Mouse (Mus musculus) lung, postnatal 25 days (tissue): Measurements from ENCODE around the gene Cd47.

Experiments used
- DNase-seq: peaks from one replicate; pipeline ENCODE4 v3.0.0; 2022; ENCODE audit warnings: low spot score

Gene Cd47

GRCm38 (mm10) chr16:49799597-49800561 is at the start of gene Cd47:
TSS of gene Cd47 (plus strand) at chr16:49800533.
- DNase-seq, result peak; percentile 36

DNA sequence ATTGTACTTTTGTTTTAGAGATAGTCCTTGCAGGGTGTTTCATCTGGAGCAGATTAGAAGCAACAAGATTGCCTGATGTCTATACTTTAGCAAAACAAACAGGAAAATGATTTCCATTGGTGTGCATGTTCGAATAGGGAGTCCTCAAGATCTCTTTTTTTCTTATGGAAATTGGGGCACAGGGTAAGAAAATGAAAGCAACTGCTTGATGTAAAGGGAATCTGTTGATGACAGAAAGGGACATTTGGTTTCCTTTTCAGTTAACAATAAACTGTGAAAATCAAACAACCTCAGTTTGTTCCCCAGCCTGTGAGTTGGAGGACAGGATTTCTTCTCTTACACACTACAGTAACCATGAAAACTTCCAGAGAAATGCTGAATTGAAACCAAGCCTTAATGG is 47.4 kb upstream of the Cd47 start:
- DNase-seq, result no peak

DNA sequence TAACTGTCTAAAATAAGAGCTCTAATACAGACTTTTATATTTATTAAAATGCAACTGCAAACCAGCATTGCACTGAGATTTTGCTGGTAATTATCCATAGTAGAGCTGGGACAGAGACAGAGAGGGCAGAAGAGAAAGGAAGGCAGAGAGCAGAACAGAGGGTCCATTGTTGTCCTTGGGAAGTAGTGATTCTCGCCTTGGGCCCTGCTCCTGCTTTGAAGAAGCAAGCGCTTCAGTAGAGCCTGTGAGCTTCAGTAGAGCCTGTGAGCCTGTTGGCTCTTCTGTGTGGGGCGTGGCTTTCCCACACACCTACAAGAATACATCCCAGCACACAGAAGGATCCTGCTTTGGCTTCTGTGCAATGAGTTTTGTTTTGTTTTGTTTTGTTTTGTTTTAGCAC is 47.0 kb upstream of the Cd47 start:
- no peak for DNase-seq

GRCm38 (mm10) chr16:49760517-49761203 is 39.7 kb upstream of the Cd47 start:
- DNase-seq, result no peak

GRCm38 (mm10) chr16:49761981-49762380 is 38.4 kb upstream of the Cd47 start:
- no peak for DNase-seq

GRCm38 (mm10) chr16:49766326-49766725 is 34.0 kb upstream of the Cd47 start:
- DNase-seq, result peak; percentile 72

DNA sequence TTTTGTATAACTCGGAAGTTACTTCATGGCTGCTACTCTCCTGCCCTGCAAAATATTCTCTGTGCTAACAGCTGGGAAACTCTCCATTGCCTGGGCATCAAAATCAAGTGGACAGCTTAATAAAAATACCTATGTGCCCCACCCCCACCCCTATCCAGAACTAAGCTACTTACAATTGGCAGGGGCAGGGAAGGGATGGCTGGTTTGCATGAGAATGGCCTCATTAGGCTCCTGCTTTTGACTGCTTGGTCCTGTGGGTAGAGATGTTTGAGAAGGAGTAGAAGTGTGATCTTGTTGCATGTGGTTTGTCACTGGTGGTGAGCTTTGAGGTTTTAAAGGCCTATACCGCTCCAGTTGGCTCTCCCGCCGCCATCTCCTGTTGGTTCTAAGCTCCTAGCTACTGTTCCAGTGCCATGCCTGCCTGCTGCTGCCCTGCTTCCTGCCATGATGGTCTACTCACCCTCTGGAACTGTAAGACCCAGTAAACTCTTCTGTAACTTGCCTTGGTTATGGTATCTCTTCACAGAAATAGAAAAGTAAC is 31.8 kb upstream of the Cd47 start:
- DNase-seq, result no peak

- DNase-seq, result peak; percentile 54
Measured at GRCm38 (mm10) chr16:49769831-49770261, 30.5 kb upstream of the Cd47 start.

GRCm38 (mm10) chr16:49770320-49771189 is 29.8 kb upstream of the Cd47 start:
- no peak for DNase-seq

DNA sequence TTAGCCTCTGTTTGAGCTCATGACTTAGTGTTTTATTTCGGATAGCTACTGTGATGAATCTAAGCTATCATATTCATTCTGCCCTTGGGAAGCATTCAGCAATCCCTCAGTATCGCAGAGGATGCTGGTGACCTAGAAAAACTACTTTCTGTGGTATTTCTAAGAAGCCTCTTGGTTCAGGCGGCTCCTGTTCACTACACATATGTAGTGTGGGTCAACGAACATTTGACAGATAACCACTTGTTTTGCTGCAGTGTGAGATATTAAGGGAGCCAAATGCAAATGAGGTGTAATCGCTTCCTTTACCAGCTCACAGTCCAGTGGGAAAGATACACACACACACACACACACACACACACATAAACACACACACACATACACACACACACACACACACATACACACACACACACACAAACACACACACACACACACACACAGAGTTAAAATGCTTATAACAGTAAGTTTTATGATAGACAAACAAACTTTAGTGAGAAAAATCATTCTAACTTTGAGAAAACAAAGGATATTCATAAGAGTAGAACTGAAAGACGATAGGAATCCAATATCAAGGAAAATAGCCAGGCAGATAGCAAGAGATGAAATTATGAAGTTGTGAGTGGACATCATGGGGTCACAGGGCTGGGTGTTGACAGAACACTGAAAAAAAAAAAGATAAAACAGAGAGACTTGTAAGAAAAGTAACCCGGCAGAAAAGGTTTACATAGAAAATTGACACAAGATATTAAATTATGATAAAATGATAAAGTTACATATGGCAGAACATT is 28.5 kb upstream of the Cd47 start:
- no peak for DNase-seq

- DNase-seq, result no peak
Measured at GRCm38 (mm10) chr16:49772576-49772975, 27.8 kb upstream of the Cd47 start.

- DNase-seq, result no peak
Measured at GRCm38 (mm10) chr16:49773068-49773467, 27.3 kb upstream of the Cd47 start.

DNA sequence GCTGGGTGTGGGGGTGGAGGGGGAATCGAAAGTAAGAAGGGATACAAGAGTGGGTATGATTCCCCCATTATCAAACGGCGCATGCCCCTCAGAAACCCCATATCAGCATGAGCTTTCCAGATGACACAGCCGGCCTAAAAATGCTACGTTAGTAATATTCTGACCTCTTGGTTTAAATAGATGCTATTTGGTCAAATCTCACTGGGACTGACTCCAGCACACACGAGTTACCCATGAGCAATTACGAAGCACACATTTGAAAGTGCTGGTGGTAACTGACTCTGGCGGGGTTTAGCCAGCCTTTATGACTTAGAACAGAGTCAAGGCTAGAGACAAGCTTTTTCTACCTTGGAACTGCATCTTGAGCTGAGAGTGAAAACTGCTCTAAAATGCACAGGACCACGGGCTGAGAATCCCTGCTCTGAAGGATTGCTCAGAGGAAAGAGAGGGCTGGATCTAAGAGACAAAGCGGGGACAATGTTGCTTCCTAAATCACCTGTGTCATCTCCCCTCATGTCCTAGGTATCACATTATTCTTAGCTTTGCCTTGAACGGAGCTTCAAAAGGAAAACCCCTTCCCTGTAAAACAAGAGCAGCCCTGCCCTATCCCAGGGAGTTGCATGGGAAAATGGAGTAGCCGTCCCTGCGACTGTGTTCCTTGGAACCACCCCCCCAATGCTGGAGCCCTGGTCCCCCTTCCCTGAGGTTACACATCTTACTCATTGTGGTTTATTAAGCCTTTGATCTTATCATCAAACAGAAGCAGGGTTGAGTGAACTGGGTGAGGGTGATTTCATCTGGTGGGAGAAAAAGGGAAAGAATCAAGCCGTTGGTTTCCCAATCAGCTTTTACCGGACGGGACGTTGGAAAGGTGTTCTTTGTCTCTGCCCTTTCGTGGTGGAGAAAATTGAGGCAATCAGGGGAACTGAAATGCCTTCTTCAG is 26.0 kb upstream of the Cd47 start:
- no peak for DNase-seq

GRCm38 (mm10) chr16:49775002-49775966 is 25.0 kb upstream of the Cd47 start:
- DNase-seq, result no peak

- no peak for DNase-seq
Measured at GRCm38 (mm10) chr16:49776981-49777380, 23.4 kb upstream of the Cd47 start.

GRCm38 (mm10) chr16:49781556-49782156 is 18.7 kb upstream of the Cd47 start:
- peak; percentile 31 for DNase-seq

DNA sequence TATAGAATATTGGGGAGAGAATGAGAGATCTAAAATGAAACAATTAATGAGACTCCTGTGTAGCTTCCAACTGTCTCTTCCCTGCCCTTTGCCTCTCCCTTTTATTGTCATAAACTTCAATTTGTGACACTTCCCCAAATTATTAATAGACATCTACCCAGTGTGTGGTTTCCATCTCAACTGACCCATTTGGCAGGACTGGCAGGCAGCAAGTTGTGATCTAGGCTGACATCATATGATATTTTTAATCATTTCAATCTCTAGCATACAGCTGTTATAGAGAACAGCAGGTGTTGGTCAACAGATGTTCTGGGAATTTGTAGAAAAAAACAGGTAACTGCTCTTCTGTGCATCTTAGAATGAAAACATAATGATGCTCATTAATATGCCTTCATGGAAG is 17.0 kb upstream of the Cd47 start:
- DNase-seq, result no peak

- DNase-seq, result no peak
Measured at GRCm38 (mm10) chr16:49786116-49786515, 14.2 kb upstream of the Cd47 start.
